Mouse (Mus musculus) embryonic facial prominence, embryonic 13.5 days (tissue): Measurements from ENCODE around the gene Il22ra2. TPM values are rescaled to one million over a fixed set of nuclear protein-coding genes. Genes with fewer than 3 reads are reported as not detected.

ENCODE experiments used
- ATAC-seq: fragments of 200-750 bp; cut with Nextera tagmentation; 2 replicates; pipeline ENCODE4 v1.8.0; 2017; ENCODE audit warnings: low read depth; ENCODE audit not compliant: insufficient number of reproducible peaks, insufficient read depth, low FRiP score, low TSS enrichment
- H3K27ac ChIP-seq: fragments of 300-500 bp; sonication (generic); 2 replicates; pipeline ENCODE4 v1.5.1; 2015; ENCODE audit warnings: moderate library complexity, mild to moderate bottlenecking, inconsistent platforms
- H3K27me3 ChIP-seq: fragments of 300-500 bp; sonication (generic); 2 replicates; pipeline ENCODE4 v1.6.1; 2015; ENCODE audit warnings: mild to moderate bottlenecking, inconsistent platforms
- H3K36me3 ChIP-seq: fragments of 300-500 bp; sonication (generic); 2 replicates; pipeline ENCODE4 v1.6.1; 2015; ENCODE audit warnings: mild to moderate bottlenecking, inconsistent platforms
- H3K4me1 ChIP-seq: fragments of 300-500 bp; sonication (generic); 2 replicates; pipeline ENCODE4 v1.6.1; 2015; ENCODE audit warnings: inconsistent platforms
- H3K4me2 ChIP-seq: fragments of 300-500 bp; sonication (generic); 2 replicates; pipeline ENCODE4 v1.6.1; 2015; ENCODE audit warnings: moderate library complexity, mild to moderate bottlenecking, inconsistent platforms
- H3K4me3 ChIP-seq: fragments of 300-500 bp; sonication (generic); 2 replicates; pipeline ENCODE4 v1.5.1; 2015; ENCODE audit warnings: mild to moderate bottlenecking, inconsistent platforms
- H3K9ac ChIP-seq: fragments of 300-500 bp; sonication (generic); 2 replicates; pipeline ENCODE4 v1.6.1; 2015; ENCODE audit warnings: mild to moderate bottlenecking, inconsistent platforms
- H3K9me3 ChIP-seq: fragments of 300-500 bp; sonication (generic); 2 replicates; pipeline ENCODE4 v1.6.1; 2016; ENCODE audit warnings: inconsistent platforms
- WGBS: fragments of 180-500 bp; shearing (Covaris S2); methylation state at CpG from one replicate; pipeline ENCODE4 v1.1.7; 2015; ENCODE audit warnings: mixed read lengths; 5-methylcytosine and 5-hydroxymethylcytosine counted together
- polyA plus RNA-seq: library from polyadenylated mRNA; unstranded; fragments of >200 nt; fragmentation: Nextera tagmentation; extraction: Ambion mirVana; gene quantifications from 2 replicates; pipeline ENCODE4 v1.2.1, GENCODE M21; 2015

Il22ra2 gene
- polyA plus RNA-seq = not detected in 2 replicates

DNA sequence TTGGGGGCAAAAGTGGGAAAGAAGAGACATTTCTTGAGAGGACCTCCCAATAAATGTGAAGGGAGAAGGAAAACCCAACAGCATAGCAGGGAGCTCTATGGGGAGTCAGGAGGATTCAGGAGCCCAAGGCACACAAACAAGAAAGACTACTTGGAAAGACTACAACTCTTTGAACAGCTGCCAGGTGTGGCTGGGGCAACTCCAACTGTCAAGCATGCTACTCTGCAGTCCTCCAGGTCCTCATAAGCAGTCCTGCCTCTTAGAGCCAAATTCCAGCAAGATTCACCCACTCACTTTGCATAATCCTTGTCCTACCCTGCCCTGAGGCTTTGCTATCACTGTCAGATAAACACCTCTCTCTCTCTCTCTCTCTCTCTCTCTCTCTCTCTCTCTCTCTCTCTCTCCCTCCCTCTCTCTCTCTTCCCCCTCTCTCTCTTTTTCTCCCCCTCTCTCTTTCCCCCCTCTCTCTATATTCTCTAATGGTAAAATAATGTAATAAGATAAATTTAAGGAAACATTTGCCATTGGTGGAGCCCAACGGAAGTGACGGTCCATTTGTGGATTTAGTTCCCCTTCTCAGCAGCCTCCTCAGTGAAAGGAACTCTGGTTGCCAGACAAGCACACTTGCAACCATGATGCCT, at the start of gene Il22ra2:
Gene Il22ra2, plus strand, starts transcription at position 591 of the 641 bp plus-strand sequence.
- Histone ChIP-seq H3K27me3 (no peaks in the 10 kb centered on the region), H3K4me1 (no peaks in the 10 kb centered on the region), H3K36me3 (no peaks in the 10 kb centered on the region), H3K4me3 (no peak within 1 kb of the TSS), H3K9ac (no peak within 1 kb of the TSS), H3K27ac (no peak within 1 kb of the TSS), H3K9me3 (no peaks in the 10 kb centered on the region), H3K4me2 (no peak within 1 kb of the TSS)
- ATAC-seq = no peak
- WGBS = 82% methylated on average over 2 of the region's 2 CpGs

DNA sequence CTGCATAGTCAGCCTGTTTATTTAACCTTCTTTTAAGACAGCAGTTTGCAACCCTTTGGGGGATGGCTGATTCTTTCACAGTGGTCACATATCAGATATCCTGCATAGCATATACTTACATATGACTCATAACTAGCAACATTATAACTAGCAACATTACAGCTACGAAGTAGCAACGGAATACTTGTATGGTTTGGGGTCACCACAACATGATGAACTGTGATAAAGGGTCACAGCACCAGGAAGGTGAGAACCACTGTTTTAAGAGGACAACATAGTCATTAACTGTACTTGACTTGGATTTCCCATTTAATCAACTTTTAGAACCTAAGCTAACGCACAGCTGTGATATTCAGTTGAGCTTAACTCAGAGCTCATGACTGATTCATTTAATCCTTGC, 44.2 kb upstream of the Il22ra2 start:
- no peak overlapping the region for H3K4me3 ChIP-seq
- no peaks in the 10 kb centered on the region for H3K36me3 ChIP-seq
- no peak overlapping the region for H3K4me2 ChIP-seq
- ATAC-seq = no peak
- peaks cover 5% of the 10 kb centered on the region for H3K4me1 ChIP-seq
- H3K9ac ChIP-seq = no peak overlapping the region
- H3K27me3 ChIP-seq = no peaks in the 10 kb centered on the region
- H3K27ac ChIP-seq = no peak overlapping the region
- no peaks in the 10 kb centered on the region for H3K9me3 ChIP-seq
- 77% methylated on average over 3 of the region's 3 CpGs for WGBS

DNA sequence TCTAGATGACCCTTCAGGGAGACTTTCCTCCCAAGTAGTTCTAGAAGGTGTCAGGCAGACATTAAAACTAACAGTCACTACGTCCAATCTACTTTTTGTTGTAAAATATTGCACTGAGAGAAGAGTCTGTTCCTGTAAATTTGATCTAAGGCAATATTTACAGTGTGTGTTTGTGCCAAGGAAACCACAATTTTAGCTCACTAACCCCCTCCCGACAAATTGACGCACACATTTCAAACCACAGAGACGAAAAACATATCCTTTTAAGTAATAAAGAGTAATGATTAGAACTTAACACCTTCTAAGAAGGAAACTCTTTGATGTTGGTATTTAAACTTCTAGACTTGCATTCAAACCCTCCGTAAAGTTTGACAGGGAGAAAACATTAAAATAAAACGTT, 43.8 kb upstream of the Il22ra2 start:
- peaks cover 5% of the 10 kb centered on the region for H3K4me1 ChIP-seq
- H3K4me3 ChIP-seq = no peak overlapping the region
- H3K27me3 ChIP-seq = no peaks in the 10 kb centered on the region
- ATAC-seq = no peak
- no peak overlapping the region for H3K27ac ChIP-seq
- H3K9me3 ChIP-seq = no peaks in the 10 kb centered on the region
- H3K4me2 ChIP-seq = no peak overlapping the region
- WGBS = 68% methylated on average over 6 of the region's 6 CpGs
- no peak overlapping the region for H3K9ac ChIP-seq
- H3K36me3 ChIP-seq = no peaks in the 10 kb centered on the region

DNA sequence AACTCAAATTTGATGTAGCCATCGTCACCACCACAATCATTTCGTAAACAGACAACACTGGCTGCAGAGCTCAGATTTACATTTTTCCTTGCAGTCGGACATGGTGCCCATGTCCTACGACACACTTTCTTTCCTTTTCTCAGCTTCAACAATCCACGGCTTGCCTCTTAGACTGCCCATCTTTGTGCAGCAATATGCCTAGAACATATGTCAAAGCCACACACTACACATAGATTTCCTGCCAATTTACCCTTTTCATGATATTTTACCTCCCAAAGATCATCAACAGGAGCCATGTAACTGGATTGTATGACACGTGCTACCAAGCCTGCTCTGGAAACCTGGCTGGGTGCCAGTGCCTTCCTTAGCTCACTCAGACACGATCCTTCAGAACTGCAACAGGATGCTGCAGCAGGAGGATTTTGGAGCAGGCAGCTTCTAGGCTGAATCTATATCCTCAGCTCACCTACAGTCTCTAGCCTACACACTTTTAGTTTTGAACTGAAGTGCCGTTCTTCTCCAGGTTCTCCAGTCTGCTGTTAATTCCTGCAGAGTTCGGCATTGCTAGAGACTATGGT, 43.3 kb upstream of the Il22ra2 start:
- 0 out of 2 replicates have a peak, but pooled peaks have one; percentile 56 for ATAC-seq
- 0 out of 2 replicates have a peak overlapping the region, but pooled peaks have one; percentile 3 for H3K4me2 ChIP-seq
- no peak overlapping the region for H3K27ac ChIP-seq
- H3K36me3 ChIP-seq = no peaks in the 10 kb centered on the region
- WGBS = 61% methylated on average over 9 of the region's 9 CpGs
- H3K4me1 ChIP-seq = peaks cover 5% of the 10 kb centered on the region
- H3K9ac ChIP-seq = no peak overlapping the region
- H3K9me3 ChIP-seq = no peaks in the 10 kb centered on the region
- H3K27me3 ChIP-seq = no peaks in the 10 kb centered on the region
- H3K4me3 ChIP-seq = no peak overlapping the region

DNA sequence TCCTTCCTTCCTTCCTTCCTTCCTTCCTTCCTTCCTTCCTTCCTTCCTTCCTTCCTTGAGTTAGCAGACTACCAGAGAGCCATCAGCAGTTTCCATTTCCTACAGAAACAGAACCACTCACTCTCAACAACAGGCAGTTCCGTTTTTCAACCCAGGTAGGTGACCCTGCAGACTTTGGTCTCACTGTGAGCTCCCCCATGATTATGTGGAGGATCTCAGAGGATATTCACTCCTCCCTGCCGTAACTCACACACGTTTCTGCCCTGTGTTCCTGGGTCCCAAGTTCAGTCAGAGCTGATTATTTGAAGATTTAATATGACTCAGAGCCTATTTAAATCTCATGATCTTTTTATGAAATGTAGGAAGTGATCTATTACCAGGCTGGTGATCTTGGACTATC, 41.1 kb upstream of the Il22ra2 start:
- H3K36me3 ChIP-seq = no peaks in the 10 kb centered on the region
- no peak for ATAC-seq
- H3K4me3 ChIP-seq = no peak overlapping the region
- H3K4me1 ChIP-seq = peaks cover 5% of the 10 kb centered on the region
- no peak overlapping the region for H3K27ac ChIP-seq
- H3K9me3 ChIP-seq = no peaks in the 10 kb centered on the region
- no peaks in the 10 kb centered on the region for H3K27me3 ChIP-seq
- no peak overlapping the region for H3K4me2 ChIP-seq
- 55% methylated on average over 3 of the region's 3 CpGs for WGBS
- H3K9ac ChIP-seq = no peak overlapping the region

GRCm38 (mm10) chr10:19581844-19582582, 39.8 kb upstream of the Il22ra2 start:
- ATAC-seq = no peak
- Histone ChIP-seq H3K27me3 (no peaks in the 10 kb centered on the region), H3K9ac (no peak overlapping the region), H3K27ac (no peak overlapping the region), H3K4me3 (no peak overlapping the region), H3K4me1 (peaks cover 5% of the 10 kb centered on the region), H3K4me2 (no peak overlapping the region), H3K9me3 (no peaks in the 10 kb centered on the region), H3K36me3 (no peaks in the 10 kb centered on the region)
- 81% methylated on average over 9 of the region's 9 CpGs for WGBS

DNA sequence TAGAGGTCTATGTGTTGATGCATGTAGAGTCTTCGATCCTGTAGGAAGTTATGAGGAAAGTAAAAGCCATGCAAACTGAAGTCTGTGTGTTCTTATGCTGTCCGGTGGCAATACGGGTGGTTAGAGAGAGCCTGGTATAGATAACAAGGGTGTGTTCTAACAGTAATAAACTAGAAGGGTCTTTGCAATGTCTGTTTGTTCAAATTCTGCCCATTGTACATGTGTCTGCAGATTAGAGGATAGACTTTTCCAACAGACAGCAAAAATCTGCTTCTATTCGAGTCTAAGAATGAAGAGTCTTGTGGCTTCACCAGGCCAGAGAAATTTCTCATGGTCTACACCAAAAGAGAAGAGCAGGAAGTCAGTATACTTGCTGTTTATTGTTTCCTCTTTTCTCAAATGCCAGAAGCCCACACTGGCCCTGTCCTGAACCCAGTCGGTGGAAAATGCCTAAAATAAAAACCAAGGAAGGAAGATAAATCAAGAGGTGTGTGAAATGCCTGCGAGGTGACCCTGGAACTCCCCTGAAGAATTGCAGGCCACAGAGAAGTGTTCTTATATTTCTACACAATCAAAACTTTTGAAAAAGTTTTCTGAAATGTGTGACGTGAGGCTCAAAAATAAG, 38.9 kb upstream of the Il22ra2 start:
- H3K36me3 ChIP-seq = no peaks in the 10 kb centered on the region
- H3K4me3 ChIP-seq = no peak overlapping the region
- no peaks in the 10 kb centered on the region for H3K9me3 ChIP-seq
- ATAC-seq = no peak
- H3K27me3 ChIP-seq = no peaks in the 10 kb centered on the region
- H3K27ac ChIP-seq = no peak overlapping the region
- no peak overlapping the region for H3K4me2 ChIP-seq
- H3K9ac ChIP-seq = no peak overlapping the region
- peaks cover 5% of the 10 kb centered on the region for H3K4me1 ChIP-seq
- WGBS = 77% methylated on average over 7 of the region's 7 CpGs

DNA sequence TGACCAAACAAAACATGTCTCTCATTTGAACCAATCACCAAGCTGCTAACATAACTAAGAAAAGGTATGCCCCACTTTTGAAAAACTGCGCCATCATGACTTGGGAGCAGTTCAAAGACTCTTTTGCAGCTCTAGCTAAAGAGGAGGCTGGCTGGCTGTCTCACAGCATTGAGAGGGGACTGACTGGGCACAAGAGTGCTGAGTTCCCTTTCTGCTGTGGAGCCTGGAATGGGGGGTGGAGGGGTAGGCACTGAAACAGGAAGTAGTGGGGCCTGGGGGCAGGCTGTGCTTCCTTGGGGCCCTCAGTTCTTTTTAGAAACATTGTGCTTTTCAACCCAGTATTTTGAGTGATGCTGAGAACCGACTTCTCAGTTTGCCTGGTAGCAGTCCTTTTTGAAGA, 37.7 kb upstream of the Il22ra2 start:
- Histone ChIP-seq H3K27ac (no peak overlapping the region), H3K4me2 (no peak overlapping the region), H3K36me3 (no peaks in the 10 kb centered on the region), H3K27me3 (no peaks in the 10 kb centered on the region), H3K4me3 (no peak overlapping the region), H3K9ac (no peak overlapping the region), H3K9me3 (no peaks in the 10 kb centered on the region), H3K4me1 (no peaks in the 10 kb centered on the region; the same call in 1 of the 2 replicates)
- 52% methylated on average over 2 of the region's 2 CpGs for WGBS
- no peak for ATAC-seq

GRCm38 (mm10) chr10:19584846-19585245, 37.0 kb upstream of the Il22ra2 start:
- WGBS = 89% methylated on average over 1 of the region's 1 CpGs
- no peaks in the 10 kb centered on the region; the same call in 1 of the 2 replicates for H3K4me1 ChIP-seq

GRCm38 (mm10) chr10:19585860-19586259, 35.9 kb upstream of the Il22ra2 start:
- Histone ChIP-seq H3K27me3 (no peaks in the 10 kb centered on the region), H3K9ac (no peak overlapping the region), H3K4me1 (no peaks in the 10 kb centered on the region; the same call in 1 of the 2 replicates), H3K4me3 (no peak overlapping the region), H3K9me3 (no peaks in the 10 kb centered on the region), H3K27ac (no peak overlapping the region), H3K4me2 (no peak overlapping the region), H3K36me3 (no peaks in the 10 kb centered on the region)
- WGBS = 88% methylated on average over 5 of the region's 5 CpGs
- ATAC-seq = no peak

More at GRCm38 (mm10) chr10:19584846-19585245, 37.0 kb upstream of the Il22ra2 start:
- H3K27me3 ChIP-seq = no peaks in the 10 kb centered on the region
- H3K27ac ChIP-seq = no peak overlapping the region
- H3K4me2 ChIP-seq = no peak overlapping the region
- ATAC-seq = no peak
- H3K9ac ChIP-seq = no peak overlapping the region
- no peaks in the 10 kb centered on the region for H3K36me3 ChIP-seq
- no peak overlapping the region for H3K4me3 ChIP-seq
- no peaks in the 10 kb centered on the region for H3K9me3 ChIP-seq

DNA sequence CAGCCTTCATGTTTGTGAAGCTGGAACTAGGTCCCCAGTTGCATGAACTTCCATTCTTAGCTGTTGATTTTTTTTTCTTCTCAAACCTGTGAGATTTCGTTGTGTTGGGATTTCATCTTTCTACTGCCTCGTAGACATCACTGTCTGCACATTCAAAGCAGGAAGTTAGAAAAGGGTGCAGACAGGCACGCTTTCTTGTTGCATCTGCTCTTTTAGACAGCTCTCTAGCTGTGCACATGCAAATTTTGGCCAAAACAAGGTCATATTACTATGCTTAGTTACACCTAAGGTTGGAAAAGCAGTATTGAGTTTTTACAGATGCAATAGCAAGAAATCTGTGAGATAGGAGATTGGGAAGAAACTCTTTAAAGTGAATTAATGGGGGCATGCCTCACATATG, 34.5 kb upstream of the Il22ra2 start:
- no peak overlapping the region for H3K9ac ChIP-seq
- 79% methylated on average over 3 of the region's 3 CpGs for WGBS

More for the DNA sequence above, 34.5 kb upstream of the Il22ra2 start:
- H3K4me3 ChIP-seq = no peak overlapping the region
- peaks cover 6% of the 10 kb centered on the region; the same call in 1 of the 2 replicates for H3K4me1 ChIP-seq
- no peaks in the 10 kb centered on the region for H3K36me3 ChIP-seq
- no peaks in the 10 kb centered on the region for H3K27me3 ChIP-seq
- no peak overlapping the region for H3K4me2 ChIP-seq
- ATAC-seq = no peak
- no peak overlapping the region for H3K27ac ChIP-seq
- no peaks in the 10 kb centered on the region for H3K9me3 ChIP-seq
